Mouse (Mus musculus) testis, adult 2 months (tissue): Measurements from ENCODE around the gene Tiam1.
"Not testable (repeated sequence)": the region's sequence is repeated elsewhere in the genome, so short reads cannot be mapped to it uniquely, and the experiment has no call there.

Source experiments
- CTCF ChIP-seq: fragments of 200-500 bp; IDR thresholded peaks from 2 replicates; pipeline ENCODE4 v1.5.1; 2012; ENCODE audit warnings: low read depth, mild to moderate bottlenecking, inconsistent platforms, low read length, moderate library complexity; ENCODE audit not compliant: control insufficient read depth, insufficient read depth, insufficient replicate concordance
- POLR2A ChIP-seq: fragments of 200-500 bp; IDR thresholded peaks from 2 replicates; pipeline ENCODE4 v1.6.1; 2012; ENCODE audit warnings: low read depth, mild to moderate bottlenecking, inconsistent platforms, low read length, moderate library complexity; ENCODE audit not compliant: control insufficient read depth

- not testable (repeated sequence) for TF ChIP-seq CTCF, POLR2A
Observed at GRCm38 (mm10) chr16:90071125-90071524, 72.4 kb downstream of the Tiam1 start.
